In genomic region chr7:95620079-95620478, GRCm38 (mm10) we compare ENCODE assay signal across 12 mouse cellular contexts.
"Had no signal": no experiment of that assay in that cellular context is flagged by ENCODE, and none has a peak within 500 bp of the region (broad histone marks: within the 10 kb centered on the region; RNA-seq: fewer than 3 reads in every experiment).

No protein-coding gene starts in this region.

- H3K27me3 ChIP-seq: limb, embryonic 12.5 days; liver, embryonic 13.5 days; midbrain, embryonic 13.5 days had no signal

- H3K27ac ChIP-seq: hindbrain, embryonic 14.5 days; limb, embryonic 12.5 days; liver, embryonic 13.5 days; midbrain, embryonic 13.5 days had no signal

- H3K36me3 ChIP-seq: limb, embryonic 12.5 days; liver, embryonic 13.5 days; midbrain, embryonic 13.5 days had no signal

- H3K4me1 ChIP-seq: limb, embryonic 12.5 days; liver, embryonic 13.5 days; midbrain, embryonic 13.5 days had no signal

- H3K4me2 ChIP-seq: hindbrain, embryonic 14.5 days; limb, embryonic 12.5 days; liver, embryonic 13.5 days; midbrain, embryonic 13.5 days had no signal

- DNase-seq: kidney, adult 18-20 months; kidney, postnatal 14 days; liver; liver, embryonic 13.5 days; liver, postnatal 0 days; lung, postnatal 36 days; right cerebral cortex, adult 18-20 months; right cerebral cortex, postnatal 25 days; thymus, postnatal 36 days had no signal

- H3K4me3 ChIP-seq: limb, embryonic 12.5 days; liver, embryonic 13.5 days; midbrain, embryonic 13.5 days had no signal

- H3K9ac ChIP-seq: hindbrain, embryonic 14.5 days; limb, embryonic 12.5 days; liver, embryonic 13.5 days; liver, postnatal 0 days; midbrain, embryonic 13.5 days had no signal

- ATAC-seq: liver, postnatal 0 days; midbrain, embryonic 13.5 days had no signal

- H3K9me3 ChIP-seq: liver, embryonic 13.5 days; midbrain, embryonic 13.5 days had no signal
